Mouse (Mus musculus): ENCODE measurements at regions not wholly inside any gene's neighbourhood (a gene's known extent, or its start where the extent isn't known, plus 50 kb on each side); places are given as distances from the start of the nearest gene placed in this dataset.

- intact Hi-C loops (cut with DNase I) = loop anchor here (2.0 to 10.0 kb wide), 2 partner anchors 121 to 249 kb away; no protein-coding TSS in a partner anchor
- DNase-seq (ENCODE audit: low spot score in 2 of 2) = peak in 1 of 2 experiments; percentile 49
These were observed 1163.8 kb downstream of the D3Ertd751e start for GRCm38 (mm10) chr3:42906246-42906645.

GRCm38 (mm10) chr3:42908404-42908803 lies 1166.0 kb downstream of the D3Ertd751e start:
- intact Hi-C loops (cut with DNase I) = loop anchor here (10.0 kb wide), 1 partner anchor 246 kb away; no protein-coding TSS in a partner anchor
- no peak for DNase-seq (ENCODE audit: low spot score in 2 of 2)

GRCm38 (mm10) chr3:42915146-42915545 lies 1172.7 kb downstream of the D3Ertd751e start:
- intact Hi-C loops (cut with DNase I) = no loop called here
- DNase-seq (ENCODE audit: low spot score in 2 of 2) = no peak

GRCm38 (mm10) chr3:42935418-42935817 lies 1193.0 kb downstream of the D3Ertd751e start:
- DNase-seq (ENCODE audit: low spot score in 2 of 2) = peak in 1 of 2 experiments; percentile 4
- intact Hi-C loops (cut with DNase I) = no loop called here

- DNase-seq (ENCODE audit: low spot score in 2 of 2) = no peak
- intact Hi-C loops (cut with DNase I) = no loop called here
These were observed 1234.7 kb downstream of the D3Ertd751e start for GRCm38 (mm10) chr3:42977066-42977465.

Data from left cerebral cortex, postnatal 25 days (tissue).